Mouse (Mus musculus) ES-E14 (cell line): ENCODE data around the gene Agtr1a. TPM values are rescaled to one million over a fixed set of nuclear protein-coding genes. Genes with fewer than 3 reads are reported as not detected.

ENCODE experiments used
- DNase-seq: peaks from one replicate; pipeline ENCODE4 v3.0.0-alpha.2; 2013; ENCODE audit warnings: low read depth, low spot score
- H3K27ac ChIP-seq: 2 replicates; pipeline ENCODE4 v1.5.1; 2012; ENCODE audit warnings: low read depth, mild to moderate bottlenecking, low read length, moderate library complexity, mixed read lengths; ENCODE audit not compliant: poor library complexity, insufficient read depth, severe bottlenecking
- H3K36me3 ChIP-seq: 2 replicates; pipeline ENCODE4 v1.6.1; 2012; ENCODE audit warnings: mild to moderate bottlenecking, low read length, moderate library complexity, mixed read lengths; ENCODE audit not compliant: control insufficient read depth, poor library complexity, insufficient read depth, severe bottlenecking
- H3K4me1 ChIP-seq, 2 experiments: fragments of 150-350 bp in 1 of 2; sonication (generic) in 1 of 2; 2 replicates each; pipeline ENCODE4 v1.6.1; 2012; ENCODE audit warnings: low read length in 2 of 2, mild to moderate bottlenecking in 1 of 2, mixed read lengths in 1 of 2; ENCODE audit not compliant: control insufficient read depth in 2 of 2, insufficient read depth in 2 of 2, poor library complexity in 1 of 2
- H3K4me3 ChIP-seq, 2 experiments: fragments of 150-350 bp in 1 of 2; sonication (generic) in 1 of 2; 2 replicates each; pipeline ENCODE4 v1.5.1; 2012; ENCODE audit warnings: low read length in 2 of 2, low read depth in 1 of 2, mild to moderate bottlenecking in 1 of 2, mixed read lengths in 1 of 2; ENCODE audit not compliant: insufficient read depth in 1 of 2, poor library complexity in 1 of 2, severe bottlenecking in 1 of 2
- H3K9ac ChIP-seq: 2 replicates; pipeline ENCODE4 v1.6.1; 2012; ENCODE audit warnings: low read depth, mild to moderate bottlenecking, low read length, mixed read lengths; ENCODE audit not compliant: poor library complexity, insufficient read depth, severe bottlenecking
- H3K9me3 ChIP-seq: fragments of 150-350 bp; sonication (generic); 2 replicates; pipeline ENCODE4 v1.6.1; 2012; ENCODE audit warnings: low read depth, mild to moderate bottlenecking, low read length; ENCODE audit not compliant: control insufficient read depth, insufficient read depth
- CHD2 ChIP-seq: IDR thresholded peaks from 2 replicates; pipeline ENCODE4 v1.6.1; 2014; ENCODE audit warnings: mild to moderate bottlenecking, low read depth, low read length, inconsistent platforms
- HCFC1 ChIP-seq: IDR thresholded peaks from 2 replicates; pipeline ENCODE4 v1.6.1; 2012; ENCODE audit warnings: low read length, inconsistent platforms, borderline replicate concordance; ENCODE audit not compliant: insufficient read depth
- MAFK ChIP-seq: IDR thresholded peaks from 2 replicates; pipeline ENCODE4 v1.6.1; 2014; ENCODE audit warnings: mild to moderate bottlenecking, low read depth, low read length, inconsistent platforms; ENCODE audit not compliant: insufficient read depth
- ZC3H11A ChIP-seq: IDR thresholded peaks from 2 replicates; pipeline ENCODE4 v1.6.1; 2012; ENCODE audit warnings: low read depth, mild to moderate bottlenecking, inconsistent platforms, low read length, borderline replicate concordance
- ZNF384 ChIP-seq: IDR thresholded peaks from 2 replicates; pipeline ENCODE4 v1.6.1; 2012; ENCODE audit warnings: low read depth, low read length, inconsistent platforms
- in situ Hi-C, 2 experiments: fragments of 600-800 bp; cut with MboI; formaldehyde crosslinking; loops; one replicate each; pipeline ENCODE4 v1.15.1; 2025; ENCODE audit warnings: low sequenced_read_pairs in 2 of 2, inconsistent platforms in 1 of 2; ENCODE audit not compliant: unreplicated experiment in 2 of 2
- total RNA-seq: library from RNA; depleted of rRNA; stranded (reverse); fragments of 300-350 nt; gene quantifications from 2 replicates; pipeline ENCODE4 v1.2.3, GENCODE M21; 2012; rRNA removed

Agtr1a gene
- total RNA-seq, 1 experiment, result 0.45 TPM

GRCm38 (mm10) chr13:30418611-30419010, 82.4 kb downstream of the Agtr1a start:
- in situ Hi-C loops, result no loop called here
- Histone ChIP-seq H3K9me3 (no peaks in the 10 kb centered on the region), H3K27ac (no peak overlapping the region), H3K4me1 (no peaks in the 10 kb centered on the region), H3K36me3 (no peaks in the 10 kb centered on the region), H3K9ac (no peak overlapping the region), H3K4me3 (no peak overlapping the region)
- no peak for TF ChIP-seq ZC3H11A
- TF ChIP-seq ZNF384, result no peak
- TF ChIP-seq CHD2, result no peak
- TF ChIP-seq MAFK, result no peak
- no peak for TF ChIP-seq HCFC1
- no peak for DNase-seq

- TF ChIP-seq CHD2 (no peak), ZC3H11A (no peak), ZNF384 (no peak), MAFK (no peak), HCFC1 (no peak)
- in situ Hi-C loops, result no loop called here
- Histone ChIP-seq H3K4me1 (no peaks in the 10 kb centered on the region), H3K4me3 (no peak overlapping the region), H3K27ac (no peak overlapping the region), H3K9ac (no peak overlapping the region), H3K36me3 (no peaks in the 10 kb centered on the region), H3K9me3 (no peaks in the 10 kb centered on the region)
- no peak for DNase-seq
Measured at GRCm38 (mm10) chr13:30427008-30427407, 90.8 kb downstream of the Agtr1a start.

- no peaks in the 10 kb centered on the region for H3K4me1 ChIP-seq
Measured at GRCm38 (mm10) chr13:30427436-30427835, 91.2 kb downstream of the Agtr1a start.

More at GRCm38 (mm10) chr13:30427436-30427835, 91.2 kb downstream of the Agtr1a start:
- Histone ChIP-seq H3K9me3 (no peaks in the 10 kb centered on the region), H3K36me3 (no peaks in the 10 kb centered on the region), H3K9ac (no peak overlapping the region), H3K27ac (no peak overlapping the region), H3K4me3 (no peak overlapping the region)
- no peak for DNase-seq
- no peak for TF ChIP-seq ZC3H11A
- no peak for TF ChIP-seq ZNF384
- no peak for TF ChIP-seq HCFC1
- TF ChIP-seq MAFK, result no peak
- TF ChIP-seq CHD2, result no peak
- in situ Hi-C loops, result no loop called here

Other genes starting within 250 kb of the Agtr1a start
- 4.5 and 4.6 TPM in 2 replicates for gene Mboat1, start 200.0 kb upstream of the Agtr1a start, total RNA-seq
- gene Uqcrfs1, start 208.9 kb downstream of the Agtr1a start, total RNA-seq, result 73.5 and 104 TPM in 2 replicates